Comparison of ENCODE assay signal across 8 mouse cellular contexts in genomic region chr16:58421696-58422354, GRCm38 (mm10). TPM values are rescaled to one million over a fixed set of nuclear protein-coding genes. Genes with fewer than 3 reads are reported as not detected.
DNase-seq lines count a peak whose midpoint lies in the region; ATAC-seq lines count a peak whose summit lies in the region.

No protein-coding gene starts in this region.

- H3K27ac ChIP-seq in heart, embryonic 15.5 days, result peak overlapping the region; percentile 70
- H3K27ac ChIP-seq in neural tube, embryonic 15.5 days (replicated peaks), result no peak overlapping the region

- peaks cover 33% of the 10 kb centered on the region for H3K4me1 ChIP-seq in heart, embryonic 15.5 days (replicated peaks)
- H3K4me1 ChIP-seq in neural tube, embryonic 15.5 days, result peaks cover 5% of the 10 kb centered on the region

- H3K36me3 ChIP-seq in heart, embryonic 15.5 days, result no peaks in the 10 kb centered on the region
- no peaks in the 10 kb centered on the region for H3K36me3 ChIP-seq in neural tube, embryonic 15.5 days

- H3K4me3 ChIP-seq in heart, embryonic 15.5 days, result no peak overlapping the region
- H3K4me3 ChIP-seq in neural tube, embryonic 15.5 days (replicated peaks), result no peak overlapping the region

- H3K4me2 ChIP-seq in heart, embryonic 15.5 days, result 0 out of 2 replicates have a peak overlapping the region, but pooled peaks have one; percentile 17
- no peak overlapping the region for H3K4me2 ChIP-seq in neural tube, embryonic 15.5 days

- peak; percentile 51 for DNase-seq in kidney, adult 11 months
- DNase-seq in kidney, adult 18-20 months, result no peak
- peak; percentile 51 to 67 for DNase-seq in kidney, postnatal 4 days
- peak; percentile 15 to 49 for DNase-seq in lung, postnatal 4 days
- no peak for DNase-seq in thymus, postnatal 36 days
- no peak for DNase-seq in adrenal gland, postnatal 25 days

- H3K27me3 ChIP-seq in heart, embryonic 15.5 days, result no peaks in the 10 kb centered on the region
- no peaks in the 10 kb centered on the region for H3K27me3 ChIP-seq in neural tube, embryonic 15.5 days (replicated peaks)

- no peaks in the 10 kb centered on the region for H3K9me3 ChIP-seq in heart, embryonic 15.5 days (replicated peaks)
- no peaks in the 10 kb centered on the region for H3K9me3 ChIP-seq in neural tube, embryonic 15.5 days (replicated peaks)

- 19% methylated on average over 11 of the region's 11 CpGs for WGBS in heart, embryonic 15.5 days
- 48% methylated on average over 11 of the region's 11 CpGs for WGBS in neural tube, embryonic 15.5 days

- peak; percentile 81 for ATAC-seq in heart, embryonic 15.5 days (replicated peaks; ENCODE audit: insufficient number of reproducible peaks, insufficient read depth, low FRiP score, low read depth)
- no peak for ATAC-seq in neural tube, embryonic 15.5 days (ENCODE audit: low FRiP score)

- no peak overlapping the region for H3K9ac ChIP-seq in heart, embryonic 15.5 days
- no peak overlapping the region for H3K9ac ChIP-seq in neural tube, embryonic 15.5 days (replicated peaks)

RNA-seq across cellular contexts. Expression of gene Dcbld2, which starts 13.6 kb away (rescaled TPM):
- 10.7 and 11.7 TPM in 2 replicates for polyA plus RNA-seq in heart, embryonic 15.5 days (2015; fragmentation: Nextera tagmentation; extraction: Ambion mirVana)
- 4.7 and 5.6 TPM in 2 replicates for polyA plus RNA-seq in neural tube, embryonic 15.5 days (2015; fragmentation: Nextera tagmentation; extraction: Ambion mirVana)
- total RNA-seq in adrenal gland, postnatal 25 days (2021), result 11.5 and 14.6 TPM in 2 replicates

Comparison
In these comparisons a context has a peak if more than half of its experiments do, and no peak if none do; other contexts are left out.
1. DNase-seq: peak in kidney, adult 11 months (single experiment), kidney, postnatal 4 days (2 of 2) and lung, postnatal 4 days (2 of 2); none in kidney, adult 18-20 months (single experiment), thymus, postnatal 36 days (0 of 2) and adrenal gland, postnatal 25 days (single experiment).